Mouse (Mus musculus) embryonic stem cell, embryonic (primary cell): Measurements from ENCODE around the gene Poln.

ENCODE experiments used
- CTCF ChIA-PET, 4 experiments: fragments of 300-600 bp in 2 of 4; fragments of 350-600 bp in 2 of 4; sonication (Branson Sonifier 250); formaldehyde crosslinking; loops; one replicate each; lab custom pipeline; 2022; ENCODE audit warnings: inconsistent platforms in 2 of 4; lab: Charles Lee
- POLR2A ChIA-PET, 4 experiments: fragments of 300-600 bp in 2 of 4; fragments of 350-600 bp in 2 of 4; sonication (Branson Sonifier 250); formaldehyde crosslinking; loops; one replicate each; lab custom pipeline; 2022; ENCODE audit warnings: antibody characterized with exemption in 4 of 4, inconsistent platforms in 1 of 4; lab: Charles Lee

Gene Poln

DNA sequence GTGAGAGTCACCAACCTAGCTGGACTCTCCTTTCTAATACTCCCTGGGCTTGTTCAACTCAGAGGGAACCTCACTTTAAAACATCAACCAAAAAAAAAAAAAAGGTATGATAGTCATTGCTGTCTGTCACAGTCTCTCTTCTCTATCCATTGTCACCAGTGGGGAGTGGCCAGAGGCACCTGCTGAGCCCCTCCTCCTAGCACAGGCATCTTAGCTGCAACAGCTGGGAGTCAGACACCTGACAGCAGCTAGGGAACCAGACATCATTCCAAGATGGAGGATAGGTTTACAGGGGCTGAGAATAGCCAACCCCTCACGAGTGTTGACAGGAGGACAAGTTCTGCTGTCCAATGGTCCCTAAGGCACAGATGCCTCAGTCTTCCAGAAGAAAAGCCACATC lies 25.2 kb upstream of the Poln start:
- ChIA-PET POLR2A (interaction anchor here in 1 of 4 experiments (0.7 kb wide), 1 partner anchor 451 kb away, joined by 3 read pairs; no protein-coding TSS in a partner anchor), CTCF (interaction anchor here in 1 of 4 experiments (0.6 kb wide), 1 partner anchor 97 kb away, joined by 4 read pairs; no protein-coding TSS in a partner anchor)

DNA sequence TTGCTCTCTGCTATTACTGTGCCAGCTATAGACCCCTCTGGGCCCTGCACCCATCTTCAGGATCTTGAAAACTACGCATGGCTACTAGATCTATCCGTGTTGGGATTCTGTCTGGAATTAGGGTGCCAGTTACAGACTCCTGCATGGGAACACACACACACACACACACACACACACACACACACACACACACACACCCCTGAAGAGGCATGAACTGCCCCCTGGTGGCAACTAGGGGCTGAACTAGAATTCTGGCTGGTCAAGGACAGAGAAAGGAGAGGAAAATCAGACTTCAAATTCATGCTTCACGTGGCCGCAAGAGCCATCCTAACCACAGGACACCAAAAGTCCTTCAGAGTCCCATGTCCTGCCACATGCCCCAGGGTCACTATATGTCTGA lies 22.6 kb upstream of the Poln start:
- ChIA-PET POLR2A (interaction anchor here in 2 of 4 experiments (0.5 to 0.7 kb wide), 2 partner anchors 138 to 401 kb away, joined by 4 to 10 read pairs; no protein-coding TSS in a partner anchor), CTCF (interaction anchor here (0.6 to 1.5 kb wide), 9 partner anchors 14 to 298 kb away, joined by 3 to 7 read pairs (median 4); no protein-coding TSS in a partner anchor)

DNA sequence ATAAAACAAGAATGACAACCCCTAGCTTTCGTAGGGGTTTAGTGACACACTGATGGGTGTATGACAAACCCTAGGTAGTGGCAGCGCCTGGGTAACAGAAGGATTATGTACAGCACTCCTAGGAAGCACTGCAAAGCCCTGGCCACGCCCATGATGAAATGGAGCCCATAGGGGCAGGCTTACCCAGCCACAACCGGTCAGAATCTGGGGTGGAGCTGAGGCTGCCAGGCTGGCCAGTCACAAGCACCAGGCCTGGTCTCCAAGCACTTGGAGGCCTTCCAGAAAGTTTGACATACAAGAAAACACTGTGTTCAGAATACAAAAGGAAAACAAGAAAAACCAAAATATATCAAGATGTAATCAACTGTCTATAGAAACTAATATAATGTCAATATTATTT lies 21.8 kb upstream of the Poln start:
- ChIA-PET POLR2A (interaction anchor here in 2 of 4 experiments (0.5 kb wide), 3 partner anchors 19 to 528 kb away, joined by 3 to 4 read pairs (median 4); no protein-coding TSS in a partner anchor), CTCF (interaction anchor here (0.6 to 1.4 kb wide), 5 partner anchors 14 to 165 kb away, joined by 3 to 4 read pairs (median 3); no protein-coding TSS in a partner anchor)

DNA sequence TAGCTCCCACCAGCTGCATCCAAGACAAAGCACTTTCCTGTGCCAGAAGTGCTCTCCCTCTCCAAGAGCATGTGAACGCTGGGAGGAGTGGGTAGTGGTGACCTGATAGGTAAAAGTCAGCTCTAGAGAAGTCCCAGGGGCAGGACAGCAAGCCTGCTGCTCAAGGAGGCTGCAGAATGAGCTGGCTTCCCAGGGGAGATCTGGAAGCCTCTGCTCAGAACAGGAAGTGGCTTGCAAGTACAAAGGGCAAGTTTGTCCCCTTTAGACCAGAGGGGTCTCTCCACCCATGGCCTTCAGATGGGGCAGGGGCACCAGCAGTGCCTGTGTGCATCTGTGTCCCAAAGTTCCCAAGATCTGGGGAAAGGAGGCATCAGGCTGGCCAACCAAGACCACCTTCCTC lies 20.3 kb upstream of the Poln start:
- ChIA-PET CTCF (interaction anchor here in 1 of 4 experiments (2.7 kb wide), 1 partner anchor 21 kb away, joined by 9 read pairs; no protein-coding TSS in a partner anchor), POLR2A (interaction anchor here in 2 of 4 experiments (0.6 to 6.4 kb wide), 5 partner anchors 18 to 470 kb away, joined by 3 to 65 read pairs (median 33); partner anchors contain the start of genes Haus3 (in 2 of the 2), Poln (in 2 of the 2), Grk4 (in 1 of the 2) and Nop14 (in 1 of the 2))

DNA sequence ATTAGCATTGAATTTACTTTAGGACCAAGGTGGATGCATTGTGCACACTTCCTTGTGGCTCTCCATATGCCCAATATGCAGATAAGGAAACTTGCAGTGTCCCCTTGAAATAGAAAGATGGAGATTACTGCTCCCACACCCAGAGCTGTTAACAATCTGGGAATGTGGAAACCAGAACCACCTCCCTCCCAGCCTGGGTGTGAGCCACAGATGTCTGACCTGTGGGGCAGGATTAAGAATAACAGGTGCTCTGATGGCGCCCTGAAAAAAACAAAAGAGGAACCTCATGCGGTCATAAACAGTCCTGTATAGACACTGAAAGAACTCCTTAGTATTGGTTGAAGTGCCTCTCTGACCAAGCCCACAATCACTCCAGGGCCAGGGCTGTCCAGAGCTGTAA lies 19.6 kb upstream of the Poln start:
- ChIA-PET CTCF (interaction anchor here in 1 of 4 experiments (2.7 kb wide), 1 partner anchor 21 kb away, joined by 9 read pairs; no protein-coding TSS in a partner anchor), POLR2A (interaction anchor here in 2 of 4 experiments (1.2 to 6.4 kb wide), 11 partner anchors 11 to 532 kb away, joined by 3 to 65 read pairs (median 12); partner anchors contain the start of genes Haus3 (in 2 of the 2), Poln (in 2 of the 2), Grk4 (in 1 of the 2) and Nop14 (in 1 of the 2))

DNA sequence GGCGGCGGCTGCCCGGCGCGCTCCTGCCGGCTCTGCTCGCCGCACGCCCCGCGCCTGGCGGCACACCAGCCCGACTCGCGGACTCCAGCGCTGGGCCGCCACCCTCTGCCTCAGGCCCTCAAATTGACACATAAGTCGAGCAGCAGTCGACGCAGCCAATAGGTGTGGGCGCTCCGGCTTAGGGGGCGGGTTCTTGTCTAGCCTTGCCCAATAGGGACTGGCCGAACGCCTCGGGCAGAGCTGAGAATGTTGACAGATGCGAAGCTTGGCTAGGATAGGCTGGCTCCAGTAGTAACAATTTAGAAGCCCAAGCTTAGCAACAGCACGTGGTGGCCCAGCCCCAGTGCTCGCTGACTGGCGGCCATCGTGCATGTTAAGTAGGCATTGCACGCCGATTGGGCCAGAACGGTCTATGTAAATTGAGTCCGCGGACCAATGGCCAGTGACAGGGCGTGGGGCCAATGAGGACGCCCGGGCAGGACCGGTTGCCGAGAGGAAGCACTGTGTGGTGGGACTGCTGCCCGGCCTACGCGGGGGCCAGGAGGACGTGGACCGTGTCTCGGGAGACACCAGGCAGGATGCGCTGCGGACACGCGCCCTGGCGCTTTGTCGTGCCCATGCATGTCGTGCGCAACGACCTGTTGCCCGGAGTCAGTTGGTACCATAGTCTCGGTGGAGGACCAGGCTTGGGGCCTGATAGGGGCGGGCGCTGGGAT lies 18.5 kb upstream of the Poln start, which contains the start of gene Mxd4:
Gene Mxd4 (minus strand): TSS at position 120 of the 716 bp plus-strand sequence.
- ChIA-PET CTCF (interaction anchor here in 3 of 4 experiments (0.7 to 2.7 kb wide), 7 partner anchors 10 to 455 kb away, joined by 3 to 13 read pairs (median 3); no protein-coding TSS in a partner anchor), POLR2A (interaction anchor here in 3 of 4 experiments (0.6 to 6.4 kb wide), 41 partner anchors 8 to 761 kb away, joined by 3 to 65 read pairs (median 5); partner anchors contain the start of genes Haus3 (in 3 of the 3), Poln (in 3 of the 3), Grk4 (in 2 of the 3) and Nop14 (in 2 of the 3))

DNA sequence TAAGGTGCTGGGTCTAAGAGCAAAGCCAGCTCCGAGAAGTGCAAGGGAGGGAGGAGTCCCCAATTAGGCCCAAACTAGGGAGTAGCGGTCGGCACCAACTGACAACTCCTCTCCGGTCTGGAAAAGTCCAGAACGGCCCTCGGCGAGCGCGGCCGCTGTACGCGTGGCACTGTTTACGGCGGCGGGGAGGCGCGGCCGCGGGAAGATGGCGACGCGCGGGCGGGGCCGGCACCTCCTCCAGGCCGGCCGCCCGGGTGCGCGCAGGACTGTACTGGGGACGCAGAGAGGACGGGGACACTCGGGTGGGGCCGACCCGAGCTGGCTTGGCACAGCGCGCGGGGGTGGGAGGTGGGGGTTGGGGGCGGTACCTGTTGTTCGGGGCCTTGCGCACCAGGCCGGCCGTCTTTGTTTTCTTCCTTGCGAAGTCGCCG lies 17.7 kb upstream of the Poln start:
- CTCF ChIA-PET: interaction anchor here in 3 of 4 experiments (0.6 to 1.5 kb wide), 5 partner anchors 14 to 254 kb away, joined by 3 to 13 read pairs (median 3); no protein-coding TSS in a partner anchor
- POLR2A ChIA-PET: interaction anchor here in 3 of 4 experiments (0.6 to 6.4 kb wide), 18 partner anchors 9 to 762 kb away, joined by 3 to 65 read pairs (median 8); partner anchors contain the start of genes Haus3 (in 3 of the 3), Poln (in 3 of the 3), Fam193a (in 1 of the 3) and Grk4 (in 1 of the 3)

DNA sequence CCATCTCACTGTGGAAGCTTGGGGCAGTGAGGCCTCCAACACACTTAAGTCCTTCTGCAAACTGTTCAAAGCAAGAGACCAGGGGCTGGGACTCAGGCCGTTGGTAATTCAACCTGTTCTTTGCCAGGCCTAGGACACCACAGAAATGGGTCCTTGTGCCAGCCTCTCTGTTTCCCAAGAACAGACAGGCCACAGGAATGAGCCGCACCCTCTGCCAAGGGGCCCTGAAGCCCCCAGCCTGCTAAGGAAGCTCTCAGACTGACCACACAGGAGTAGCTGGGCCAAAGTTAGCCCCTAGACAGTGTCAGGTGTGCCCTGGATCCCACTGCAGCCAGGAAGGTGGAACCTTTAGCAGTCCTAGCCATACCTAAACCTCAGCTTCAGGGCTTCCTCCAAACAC lies 17.1 kb upstream of the Poln start:
- ChIA-PET POLR2A (interaction anchor here in 3 of 4 experiments (0.6 to 6.4 kb wide), 14 partner anchors 9 to 574 kb away, joined by 3 to 65 read pairs (median 15); partner anchors contain the start of genes Haus3 (in 2 of the 3), Poln (in 2 of the 3), Grk4 (in 1 of the 3) and Mfsd10 (in 1 of the 3)), CTCF (interaction anchor here in 2 of 4 experiments (0.9 to 1.4 kb wide), 2 partner anchors 13 to 24 kb away, joined by 3 to 4 read pairs; no protein-coding TSS in a partner anchor)

DNA sequence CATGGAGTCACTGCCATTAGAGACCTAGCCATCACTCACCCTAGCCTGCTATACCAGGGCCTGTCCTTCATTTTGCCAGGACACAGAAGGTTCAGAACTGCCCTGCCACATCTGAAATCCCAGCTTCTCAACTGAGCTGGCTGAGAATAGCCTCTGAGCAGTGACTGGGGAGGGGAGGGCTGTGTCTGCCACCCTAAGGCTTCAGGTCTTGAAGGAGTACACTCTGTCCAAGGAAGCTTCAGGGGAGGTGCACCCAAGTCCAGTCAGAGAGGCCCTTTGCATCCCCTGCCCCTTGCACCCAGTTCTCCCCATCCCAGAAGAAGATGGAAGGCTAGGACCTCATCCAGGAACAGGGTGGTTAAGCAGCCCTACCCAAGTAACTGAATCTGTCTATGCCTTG lies 16.5 kb upstream of the Poln start:
- ChIA-PET POLR2A (interaction anchor here in 3 of 4 experiments (0.6 to 6.4 kb wide), 10 partner anchors 8 to 783 kb away, joined by 3 to 65 read pairs (median 16); partner anchors contain the start of genes Haus3 (in 2 of the 3), Poln (in 2 of the 3), Grk4 (in 1 of the 3) and Nop14 (in 1 of the 3)), CTCF (interaction anchor here in 2 of 4 experiments (0.5 to 1.4 kb wide), 2 partner anchors 24 to 25 kb away, joined by 3 to 4 read pairs; no protein-coding TSS in a partner anchor)

DNA sequence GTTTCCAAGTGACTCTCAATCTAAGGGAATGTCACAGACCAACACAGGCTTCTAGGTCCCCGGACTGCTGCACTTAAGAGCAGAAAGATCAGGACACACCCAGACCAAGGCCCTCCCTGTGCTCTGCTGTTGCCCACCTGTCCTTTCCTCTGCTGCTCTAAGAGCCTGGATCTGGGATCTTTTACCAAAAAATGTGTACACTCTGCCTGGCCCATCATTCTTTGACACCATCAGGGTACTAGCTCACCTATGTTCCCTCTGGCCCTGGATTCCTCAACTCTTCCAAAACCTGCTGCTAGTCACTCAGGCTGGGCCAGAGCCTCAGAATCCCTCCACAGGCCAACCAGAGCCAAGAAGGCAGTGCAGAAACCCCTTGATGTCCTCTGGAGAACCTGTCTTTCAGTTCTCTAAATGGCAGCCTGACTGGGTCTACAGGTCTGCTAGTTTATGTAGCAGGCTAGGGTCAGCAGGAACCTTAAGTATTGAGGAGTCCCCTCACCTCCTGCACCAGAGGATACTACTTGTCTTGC lies 15.9 kb upstream of the Poln start:
- ChIA-PET CTCF (interaction anchor here in 1 of 4 experiments (0.5 kb wide), 1 partner anchor 26 kb away, joined by 4 read pairs; no protein-coding TSS in a partner anchor), POLR2A (interaction anchor here in 1 of 4 experiments (0.6 to 6.4 kb wide), 4 partner anchors 8 to 782 kb away, joined by 3 to 65 read pairs (median 4); partner anchors contain the start of genes Haus3 and Poln)

DNA sequence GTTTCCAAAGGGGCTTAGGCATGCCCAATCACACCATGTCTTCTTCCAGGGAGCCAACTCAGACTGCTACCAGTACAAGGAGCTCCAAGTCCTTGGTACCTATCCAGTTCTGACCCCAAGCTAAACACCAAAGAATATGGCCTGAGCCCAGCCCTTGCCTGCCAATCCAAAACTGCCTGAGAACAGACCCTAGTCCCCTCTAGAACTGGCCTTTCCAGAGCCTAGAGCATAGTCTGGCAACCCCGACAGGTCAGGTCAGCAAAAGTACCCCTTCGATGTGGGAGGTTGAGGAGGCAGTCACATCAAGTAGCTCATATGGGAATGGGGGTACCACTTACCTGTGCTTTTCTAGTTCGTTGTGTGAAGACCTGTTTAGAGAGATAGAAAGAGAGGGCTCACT lies 14.7 kb upstream of the Poln start:
- POLR2A ChIA-PET: interaction anchor here (0.7 to 6.4 kb wide), 6 partner anchors 12 to 806 kb away, joined by 3 to 65 read pairs (median 3); partner anchors contain the start of genes Haus3 (in 2 of the 4) and Poln (in 2 of the 4)
- CTCF ChIA-PET: no interaction called here

DNA sequence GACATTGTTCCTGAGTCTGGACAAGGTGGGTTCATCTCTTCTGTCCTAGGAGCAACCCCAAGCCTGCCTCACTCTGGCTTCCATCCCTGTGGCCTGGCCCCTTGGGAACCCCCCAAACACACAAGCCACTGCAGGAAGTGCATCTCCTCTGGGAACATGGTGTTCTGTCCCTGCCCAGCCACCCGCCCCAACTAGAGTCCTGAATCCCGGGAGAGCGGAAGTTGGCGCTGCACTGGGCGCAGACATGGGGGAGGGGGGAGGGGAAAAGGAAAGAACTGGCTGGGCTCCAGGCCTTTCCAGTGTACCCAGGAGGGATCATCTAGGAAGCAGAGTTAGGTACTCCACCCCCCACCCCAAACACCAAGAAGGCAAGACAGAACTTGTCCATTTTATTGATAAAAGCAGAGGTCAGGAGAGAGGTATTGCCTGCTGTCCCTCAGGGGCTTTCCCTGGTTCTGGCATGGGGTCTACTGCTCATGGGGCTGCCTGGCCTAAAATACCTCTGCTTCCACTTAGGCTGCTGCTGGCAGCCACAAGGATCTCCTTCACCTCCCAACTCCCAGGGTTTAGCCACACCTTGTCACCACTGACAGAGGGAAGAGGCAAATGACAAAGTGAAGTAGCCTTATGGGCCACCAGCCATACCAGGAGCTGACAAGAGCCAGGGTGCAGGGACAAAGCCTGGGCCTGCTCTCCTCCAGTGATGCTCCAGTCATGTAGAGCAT lies 14.1 kb upstream of the Poln start:
- POLR2A ChIA-PET: interaction anchor here in 3 of 4 experiments (0.8 to 6.4 kb wide), 7 partner anchors 11 to 19 kb away, joined by 3 to 65 read pairs (median 3); partner anchors contain the start of genes Haus3 (in 3 of the 3) and Poln (in 3 of the 3)

DNA sequence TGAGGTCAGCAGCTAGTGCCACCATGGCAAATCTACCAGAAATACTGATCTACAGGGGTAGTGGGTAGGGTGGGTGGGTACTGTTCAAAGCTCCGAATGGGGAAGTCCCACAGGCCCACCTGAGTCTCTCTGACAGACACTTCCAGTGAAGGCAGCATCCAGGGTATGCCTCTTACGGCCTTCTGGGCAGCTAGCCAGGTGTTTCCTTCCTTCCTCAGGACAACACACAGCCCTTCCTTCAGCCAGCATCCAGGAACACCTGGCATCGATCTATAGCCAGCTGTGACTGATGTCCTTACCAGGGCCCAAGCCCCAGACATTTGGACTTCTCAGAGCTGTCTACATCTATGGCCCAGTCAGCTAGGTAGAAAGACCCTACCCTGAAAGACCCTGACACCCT lies 13.2 kb upstream of the Poln start:
- POLR2A ChIA-PET: interaction anchor here in 2 of 4 experiments (1.1 to 1.5 kb wide), 3 partner anchors 12 to 18 kb away, joined by 3 to 6 read pairs (median 3); partner anchors contain the start of genes Haus3 (in 1 of the 2) and Poln (in 1 of the 2)
- CTCF ChIA-PET: interaction anchor here in 1 of 4 experiments (0.8 kb wide), 1 partner anchor 28 kb away, joined by 3 read pairs; no protein-coding TSS in a partner anchor

More for the DNA sequence above, 14.1 kb upstream of the Poln start:
- CTCF ChIA-PET: interaction anchor here in 1 of 4 experiments (0.8 kb wide), 1 partner anchor 27 kb away, joined by 3 read pairs; no protein-coding TSS in a partner anchor

DNA sequence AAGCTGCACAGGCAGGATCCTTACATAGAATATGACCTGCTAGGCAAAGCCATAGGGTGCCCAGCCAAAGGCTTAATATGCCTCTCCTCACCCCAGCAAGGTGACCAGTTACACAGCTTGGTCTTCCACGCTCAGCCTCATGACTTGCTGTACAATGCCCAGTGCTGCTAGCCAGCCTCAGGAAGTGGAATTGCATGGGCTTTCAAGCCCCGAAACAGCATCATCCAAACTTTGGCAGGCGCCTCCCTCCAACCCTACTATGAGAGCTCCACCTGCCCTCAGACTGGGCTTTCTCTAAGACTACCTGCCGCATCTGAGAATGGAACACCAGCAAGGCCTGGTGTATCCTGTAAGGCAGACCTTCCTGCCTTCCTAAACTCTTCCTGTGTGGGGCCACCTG lies 8.6 kb upstream of the Poln start:
- ChIA-PET CTCF (interaction anchor here in 2 of 4 experiments (0.6 to 1.4 kb wide), 3 partner anchors 10 to 58 kb away, joined by 3 to 6 read pairs (median 3); partner anchors contain the start of gene Mxd4 (in 1 of the 2)), POLR2A (interaction anchor here in 3 of 4 experiments (0.5 to 4.2 kb wide), 6 partner anchors 8 to 20 kb away, joined by 4 to 29 read pairs (median 4); partner anchors contain the start of genes Mxd4 (in 2 of the 3), Haus3 (in 1 of the 3) and Poln (in 1 of the 3))

DNA sequence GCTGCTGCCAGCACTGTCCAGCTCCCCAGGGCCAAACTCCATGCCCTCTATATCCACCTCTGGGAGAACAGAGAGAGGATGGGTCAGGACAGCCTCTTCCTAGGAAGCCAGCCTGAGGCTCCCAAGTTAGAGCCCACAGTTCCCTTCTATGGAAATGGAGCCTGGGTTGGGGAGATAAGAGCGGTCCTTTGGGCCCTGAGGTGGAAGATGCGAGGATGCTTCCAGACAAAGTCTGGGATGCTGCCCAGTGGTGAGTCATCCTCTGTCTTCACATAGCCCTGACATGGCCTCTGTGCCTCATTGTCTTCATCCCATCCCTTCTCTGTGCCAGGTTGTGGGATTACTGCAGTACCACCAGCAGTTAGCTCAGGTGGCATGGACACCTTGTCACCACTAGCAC lies 7.8 kb upstream of the Poln start:
- ChIA-PET CTCF (interaction anchor here in 2 of 4 experiments (0.6 to 1.7 kb wide), 2 partner anchors 11 to 59 kb away, joined by 3 read pairs; no protein-coding TSS in a partner anchor), POLR2A (interaction anchor here in 3 of 4 experiments (0.8 to 4.2 kb wide), 7 partner anchors 8 to 12 kb away, joined by 3 to 29 read pairs (median 4); partner anchors contain the start of genes Mxd4 (in 3 of the 3), Haus3 (in 1 of the 3) and Poln (in 1 of the 3))
